Mouse (Mus musculus): ENCODE data around the gene Arpp21. TPM values are rescaled to one million over a fixed set of nuclear protein-coding genes. Genes with fewer than 3 reads are reported as not detected.

Gene Arpp21
- polyA plus RNA-seq, 1 experiment from 2014 or later: 3.4 TPM

GRCm38 (mm10) chr9:112189394-112189793, 46.3 kb downstream of the Arpp21 start:
- WGBS: 88% methylated on average over 10 of the region's 10 CpGs
- no peak overlapping the region for H3K27ac ChIP-seq (ENCODE audit: low read length)
- no peaks in the 10 kb centered on the region; the same call in 1 of the 2 replicates for H3K27me3 ChIP-seq (ENCODE audit: control insufficient read depth, insufficient read depth, low read length)
- no peak overlapping the region for H3K4me2 ChIP-seq (ENCODE audit: low read depth, low read length)
- no peaks in the 10 kb centered on the region for H3K36me3 ChIP-seq (ENCODE audit: control insufficient read depth, insufficient read depth, low read length)
- no peak for ATAC-seq (ENCODE audit: insufficient read depth, low FRiP score)
- no peaks in the 10 kb centered on the region for H3K9me3 ChIP-seq (replicated peaks; ENCODE audit: control insufficient read depth, low read length)
- no peaks in the 10 kb centered on the region for H3K4me1 ChIP-seq (ENCODE audit: control insufficient read depth, insufficient read depth, low read length)
- no peak overlapping the region for H3K9ac ChIP-seq (ENCODE audit: low read length)
- H3K4me3 ChIP-seq (replicated peaks; ENCODE audit: low read length): no peak overlapping the region

- Histone ChIP-seq H3K4me1 (ENCODE audit: control insufficient read depth, insufficient read depth, low read length) (no peaks in the 10 kb centered on the region), H3K36me3 (ENCODE audit: control insufficient read depth, insufficient read depth, low read length) (no peaks in the 10 kb centered on the region), H3K27ac (ENCODE audit: low read length) (no peak overlapping the region), H3K9me3 (replicated peaks; ENCODE audit: control insufficient read depth, low read length) (no peaks in the 10 kb centered on the region), H3K27me3 (ENCODE audit: control insufficient read depth, insufficient read depth, low read length) (no peaks in the 10 kb centered on the region; the same call in 1 of the 2 replicates), H3K4me3 (replicated peaks; ENCODE audit: low read length) (no peak overlapping the region), H3K9ac (ENCODE audit: low read length) (no peak overlapping the region), H3K4me2 (ENCODE audit: low read depth, low read length) (no peak overlapping the region)
- 51% methylated on average over 12 of the region's 12 CpGs for WGBS
- no peak for ATAC-seq (ENCODE audit: insufficient read depth, low FRiP score)
Observed at GRCm38 (mm10) chr9:112188358-112188893, 47.3 kb downstream of the Arpp21 start.

- H3K4me1 ChIP-seq (ENCODE audit: control insufficient read depth, insufficient read depth, low read length): no peaks in the 10 kb centered on the region
- 55% methylated on average over 14 of the region's 14 CpGs for WGBS
- ATAC-seq (ENCODE audit: insufficient read depth, low FRiP score): no peak
- no peak overlapping the region for H3K27ac ChIP-seq (ENCODE audit: low read length)
- H3K4me2 ChIP-seq (ENCODE audit: low read depth, low read length): no peak overlapping the region
- H3K9me3 ChIP-seq (replicated peaks; ENCODE audit: control insufficient read depth, low read length): no peaks in the 10 kb centered on the region
- no peaks in the 10 kb centered on the region; the same call in 1 of the 2 replicates for H3K27me3 ChIP-seq (ENCODE audit: control insufficient read depth, insufficient read depth, low read length)
- no peak overlapping the region for H3K9ac ChIP-seq (ENCODE audit: low read length)
- no peaks in the 10 kb centered on the region for H3K36me3 ChIP-seq (ENCODE audit: control insufficient read depth, insufficient read depth, low read length)
- no peak overlapping the region for H3K4me3 ChIP-seq (replicated peaks; ENCODE audit: low read length)
Observed at GRCm38 (mm10) chr9:112187667-112188066, 48.1 kb downstream of the Arpp21 start.

GRCm38 (mm10) chr9:112186336-112187305, 49.1 kb downstream of the Arpp21 start:
- no peak overlapping the region for H3K9ac ChIP-seq (ENCODE audit: low read length)
- H3K36me3 ChIP-seq (ENCODE audit: control insufficient read depth, insufficient read depth, low read length): no peaks in the 10 kb centered on the region
- no peak overlapping the region for H3K27ac ChIP-seq (ENCODE audit: low read length)
- H3K4me1 ChIP-seq (ENCODE audit: control insufficient read depth, insufficient read depth, low read length): no peaks in the 10 kb centered on the region
- no peak overlapping the region for H3K4me3 ChIP-seq (replicated peaks; ENCODE audit: low read length)
- WGBS: 19% methylated on average over 14 of the region's 14 CpGs
- H3K27me3 ChIP-seq (ENCODE audit: control insufficient read depth, insufficient read depth, low read length): no peaks in the 10 kb centered on the region; the same call in 1 of the 2 replicates
- no peak for ATAC-seq (ENCODE audit: insufficient read depth, low FRiP score)
- H3K4me2 ChIP-seq (ENCODE audit: low read depth, low read length): peak overlapping the region; percentile 26; the same call in 1 of the 2 replicates
- no peaks in the 10 kb centered on the region for H3K9me3 ChIP-seq (replicated peaks; ENCODE audit: control insufficient read depth, low read length)

GRCm38 (mm10) chr9:112185746-112186145, 50.0 kb downstream of the Arpp21 start:
- Histone ChIP-seq H3K4me1 (ENCODE audit: control insufficient read depth, insufficient read depth, low read length) (no peaks in the 10 kb centered on the region), H3K4me3 (replicated peaks; ENCODE audit: low read length) (no peak overlapping the region), H3K4me2 (ENCODE audit: low read depth, low read length) (no peak overlapping the region), H3K36me3 (ENCODE audit: control insufficient read depth, insufficient read depth, low read length) (no peaks in the 10 kb centered on the region), H3K27ac (ENCODE audit: low read length) (no peak overlapping the region), H3K9ac (ENCODE audit: low read length) (no peak overlapping the region), H3K9me3 (replicated peaks; ENCODE audit: control insufficient read depth, low read length) (no peaks in the 10 kb centered on the region), H3K27me3 (ENCODE audit: control insufficient read depth, insufficient read depth, low read length) (no peaks in the 10 kb centered on the region; the same call in 1 of the 2 replicates)
- WGBS: 54% methylated on average over 10 of the region's 10 CpGs
- no peak for ATAC-seq (ENCODE audit: insufficient read depth, low FRiP score)

- Histone ChIP-seq H3K4me1 (ENCODE audit: control insufficient read depth, insufficient read depth, low read length) (no peaks in the 10 kb centered on the region), H3K27ac (ENCODE audit: low read length) (no peak overlapping the region), H3K4me3 (replicated peaks; ENCODE audit: low read length) (no peak overlapping the region), H3K9ac (ENCODE audit: low read length) (no peak overlapping the region), H3K9me3 (replicated peaks; ENCODE audit: control insufficient read depth, low read length) (no peaks in the 10 kb centered on the region), H3K4me2 (ENCODE audit: low read depth, low read length) (no peak overlapping the region), H3K36me3 (ENCODE audit: control insufficient read depth, insufficient read depth, low read length) (no peaks in the 10 kb centered on the region), H3K27me3 (ENCODE audit: control insufficient read depth, insufficient read depth, low read length) (no peaks in the 10 kb centered on the region; the same call in 1 of the 2 replicates)
- 36% methylated on average over 3 of the region's 3 CpGs for WGBS
- ATAC-seq (ENCODE audit: insufficient read depth, low FRiP score): no peak
Observed at GRCm38 (mm10) chr9:112182738-112183137, 53.0 kb downstream of the Arpp21 start.

GRCm38 (mm10) chr9:112180006-112180405, 55.7 kb downstream of the Arpp21 start:
- Histone ChIP-seq H3K27me3 (ENCODE audit: control insufficient read depth, insufficient read depth, low read length) (no peaks in the 10 kb centered on the region), H3K36me3 (ENCODE audit: control insufficient read depth, insufficient read depth, low read length) (no peaks in the 10 kb centered on the region), H3K27ac (ENCODE audit: low read length) (no peak overlapping the region), H3K4me3 (replicated peaks; ENCODE audit: low read length) (no peak overlapping the region), H3K9ac (ENCODE audit: low read length) (no peak overlapping the region), H3K9me3 (replicated peaks; ENCODE audit: control insufficient read depth, low read length) (no peaks in the 10 kb centered on the region), H3K4me1 (ENCODE audit: control insufficient read depth, insufficient read depth, low read length) (no peaks in the 10 kb centered on the region), H3K4me2 (ENCODE audit: low read depth, low read length) (no peak overlapping the region)
- WGBS: 76% methylated on average over 4 of the region's 4 CpGs
- ATAC-seq (ENCODE audit: insufficient read depth, low FRiP score): no peak

- Histone ChIP-seq H3K4me1 (ENCODE audit: control insufficient read depth, insufficient read depth, low read length) (no peaks in the 10 kb centered on the region), H3K9ac (ENCODE audit: low read length) (no peak overlapping the region), H3K4me3 (replicated peaks; ENCODE audit: low read length) (no peak overlapping the region), H3K4me2 (ENCODE audit: low read depth, low read length) (no peak overlapping the region), H3K27ac (ENCODE audit: low read length) (no peak overlapping the region), H3K27me3 (ENCODE audit: control insufficient read depth, insufficient read depth, low read length) (no peaks in the 10 kb centered on the region), H3K36me3 (ENCODE audit: control insufficient read depth, insufficient read depth, low read length) (no peaks in the 10 kb centered on the region), H3K9me3 (replicated peaks; ENCODE audit: control insufficient read depth, low read length) (no peaks in the 10 kb centered on the region)
- 40% methylated on average over 5 of the region's 5 CpGs for WGBS
- no peak for ATAC-seq (ENCODE audit: insufficient read depth, low FRiP score)
Observed at GRCm38 (mm10) chr9:112178438-112178837, 57.3 kb downstream of the Arpp21 start.

- Histone ChIP-seq H3K27me3 (ENCODE audit: control insufficient read depth, insufficient read depth, low read length) (no peaks in the 10 kb centered on the region; the same call in 1 of the 2 replicates), H3K4me1 (ENCODE audit: control insufficient read depth, insufficient read depth, low read length) (no peaks in the 10 kb centered on the region), H3K27ac (ENCODE audit: low read length) (no peak overlapping the region), H3K9me3 (replicated peaks; ENCODE audit: control insufficient read depth, low read length) (no peaks in the 10 kb centered on the region), H3K4me2 (ENCODE audit: low read depth, low read length) (no peak overlapping the region), H3K4me3 (replicated peaks; ENCODE audit: low read length) (no peak overlapping the region), H3K9ac (ENCODE audit: low read length) (no peak overlapping the region), H3K36me3 (ENCODE audit: control insufficient read depth, insufficient read depth, low read length) (no peaks in the 10 kb centered on the region)
- no peak for ATAC-seq (ENCODE audit: insufficient read depth, low FRiP score)
- WGBS: 50% methylated on average over 2 of the region's 2 CpGs
Observed at GRCm38 (mm10) chr9:112177569-112177968, 58.2 kb downstream of the Arpp21 start.
